Mouse (Mus musculus) thymus, postnatal 14 days (tissue): ENCODE results near the gene Tifab.
"Not testable (repeated sequence)": the region's sequence is repeated elsewhere in the genome, so short reads cannot be mapped to it uniquely, and the experiment has no call there.

Experiments used
- DNase-seq: peaks from one replicate; pipeline ENCODE4 v3.0.0; 2021

The Tifab gene

GRCm38 (mm10) chr13:56178416-56179035 is at the start of gene Tifab:
TSS of gene Tifab (minus strand) at chr13:56178885.
- peak; percentile 22 for DNase-seq

- DNase-seq: no peak
Observed at GRCm38 (mm10) chr13:56226175-56226954, 47.7 kb upstream of the Tifab start.

GRCm38 (mm10) chr13:56223625-56224024 is 44.9 kb upstream of the Tifab start:
- DNase-seq: peak; percentile 46

GRCm38 (mm10) chr13:56222849-56223246 is 44.2 kb upstream of the Tifab start:
- DNase-seq: no peak

- no peak for DNase-seq
Observed at GRCm38 (mm10) chr13:56221995-56222848, 43.5 kb upstream of the Tifab start.

GRCm38 (mm10) chr13:56221129-56221910 is 42.6 kb upstream of the Tifab start:
- DNase-seq: no peak

- DNase-seq: peak; percentile 59
Observed at GRCm38 (mm10) chr13:56219254-56219653, 40.6 kb upstream of the Tifab start.

GRCm38 (mm10) chr13:56216090-56216489 is 37.4 kb upstream of the Tifab start:
- no peak for DNase-seq

GRCm38 (mm10) chr13:56214633-56215032 is 35.9 kb upstream of the Tifab start:
- no peak for DNase-seq

- DNase-seq: no peak
Observed at GRCm38 (mm10) chr13:56209067-56209411, 30.4 kb upstream of the Tifab start.

- DNase-seq: no peak
Observed at GRCm38 (mm10) chr13:56208225-56209066, 29.8 kb upstream of the Tifab start.

- no peak for DNase-seq
Observed at GRCm38 (mm10) chr13:56199506-56199905, 20.8 kb upstream of the Tifab start.

GRCm38 (mm10) chr13:56197473-56198266 is 19.0 kb upstream of the Tifab start:
- peak; percentile 91 for DNase-seq

- DNase-seq: no peak
Observed at GRCm38 (mm10) chr13:56197031-56197430, 18.3 kb upstream of the Tifab start.

GRCm38 (mm10) chr13:56195824-56196223 is 17.1 kb upstream of the Tifab start:
- not testable (repeated sequence) for DNase-seq

- DNase-seq: not testable (repeated sequence)
Observed at GRCm38 (mm10) chr13:56194181-56194580, 15.5 kb upstream of the Tifab start.

- peak; percentile 85 for DNase-seq
Observed at GRCm38 (mm10) chr13:56191225-56191624, 12.5 kb upstream of the Tifab start.

- DNase-seq: peak; percentile 62
Observed at GRCm38 (mm10) chr13:56189688-56190087, 11.0 kb upstream of the Tifab start.

- no peak for DNase-seq
Observed at GRCm38 (mm10) chr13:56183687-56184086, 5.0 kb upstream of the Tifab start.

GRCm38 (mm10) chr13:56181424-56181823 is 2.7 kb upstream of the Tifab start:
- no peak for DNase-seq

GRCm38 (mm10) chr13:56176310-56176709 is 2.4 kb downstream of the Tifab start:
- peak; percentile 69 for DNase-seq
